Mouse (Mus musculus) limb, embryonic 10.5 days (tissue): ENCODE data around the gene Mrps18c. TPM values are rescaled to one million over a fixed set of nuclear protein-coding genes. Genes with fewer than 3 reads are reported as not detected.

Experiments
- DNase-seq: peaks from one replicate; pipeline ENCODE4 v3.0.0-alpha.2; 2017; ENCODE audit warnings: low spot score
- H3K27ac ChIP-seq: fragments of 300-500 bp; sonication (generic); 2 replicates; pipeline ENCODE4 v1.5.1; 2016; ENCODE audit warnings: mild to moderate bottlenecking
- H3K27me3 ChIP-seq: fragments of 300-500 bp; sonication (generic); 2 replicates; pipeline ENCODE4 v1.6.1; 2016; ENCODE audit warnings: low read depth, mild to moderate bottlenecking; ENCODE audit not compliant: poor library complexity, severe bottlenecking
- H3K36me3 ChIP-seq: fragments of 300-500 bp; sonication (generic); 2 replicates; pipeline ENCODE4 v1.6.1; 2016; ENCODE audit warnings: mild to moderate bottlenecking, moderate library complexity
- H3K4me1 ChIP-seq: fragments of 300-500 bp; sonication (generic); 2 replicates; pipeline ENCODE4 v1.6.1; 2016
- H3K4me3 ChIP-seq: fragments of 300-500 bp; sonication (generic); 2 replicates; pipeline ENCODE4 v1.5.1; 2016; ENCODE audit warnings: mild to moderate bottlenecking, moderate library complexity
- H3K9me3 ChIP-seq: fragments of 300-500 bp; sonication (generic); replicated peaks from 2 replicates; pipeline ENCODE4 v1.6.1; 2016; ENCODE audit warnings: mild to moderate bottlenecking
- WGBS: fragments of 180-500 bp; shearing (Covaris S2); methylation state at CpG from one replicate; pipeline ENCODE4 v1.1.7; 2016; 5-methylcytosine and 5-hydroxymethylcytosine counted together
- polyA plus RNA-seq: library from polyadenylated mRNA; unstranded; fragments of >200 nt; fragmentation: Nextera tagmentation; extraction: Ambion mirVana; gene quantifications from 2 replicates; pipeline ENCODE4 v1.2.1, GENCODE M21; 2016

Gene Mrps18c
- polyA plus RNA-seq, 1 experiment from 2014 or later, result 204 TPM

DNA sequence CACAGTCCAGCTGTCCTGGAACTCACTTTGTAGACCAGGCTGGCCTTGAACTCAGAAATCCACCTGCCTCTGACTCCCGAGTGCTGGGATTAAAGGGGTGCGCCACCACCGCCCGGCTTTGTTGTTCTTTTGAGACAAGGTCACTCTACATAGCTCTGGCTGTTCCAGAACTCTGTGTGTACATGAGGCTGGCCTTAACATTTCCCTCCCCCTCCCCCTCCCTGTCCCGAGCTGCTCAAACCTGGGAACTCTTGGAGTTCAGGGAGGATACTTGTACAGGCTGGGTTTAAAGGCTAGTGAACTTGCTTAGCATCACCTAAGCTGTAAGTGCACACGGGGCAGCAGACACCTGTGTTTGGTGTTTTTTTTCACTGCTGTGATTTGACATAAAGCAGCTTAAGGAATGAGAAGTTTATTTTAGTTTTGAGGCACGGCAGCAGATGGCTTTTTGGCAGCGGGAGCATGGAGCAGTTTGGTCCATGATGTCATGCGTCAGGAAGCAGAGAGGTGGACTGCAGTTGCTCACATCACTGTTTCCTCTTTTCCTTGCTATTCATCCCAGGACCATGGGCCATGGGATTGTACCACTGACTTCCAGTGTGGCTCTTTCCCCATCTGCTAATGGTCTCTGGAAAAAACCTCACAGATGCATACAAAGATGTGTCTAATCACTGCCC lies 37.6 kb downstream of the Mrps18c start:
- no peaks in the 10 kb centered on the region for H3K36me3 ChIP-seq
- DNase-seq, result no peak
- no peaks in the 10 kb centered on the region for H3K27me3 ChIP-seq
- 80% methylated on average over 9 of the region's 9 CpGs for whole genome bisulfite sequencing
- H3K4me3 ChIP-seq, result no peak overlapping the region
- H3K9me3 ChIP-seq, result no peaks in the 10 kb centered on the region
- no peaks in the 10 kb centered on the region for H3K4me1 ChIP-seq
- H3K27ac ChIP-seq, result no peak overlapping the region

- 85% methylated on average over 7 of the region's 7 CpGs for WGBS
- Histone ChIP-seq H3K27me3 (no peaks in the 10 kb centered on the region; the same call in 1 of the 2 replicates), H3K9me3 (no peaks in the 10 kb centered on the region), H3K27ac (no peak overlapping the region), H3K36me3 (no peaks in the 10 kb centered on the region), H3K4me3 (no peak overlapping the region), H3K4me1 (no peaks in the 10 kb centered on the region)
- no peak for DNase-seq
Observed at GRCm38 (mm10) chr5:100837907-100838306, 39.5 kb downstream of the Mrps18c start.

- Histone ChIP-seq H3K27me3 (peaks cover 60% of the 10 kb centered on the region), H3K27ac (no peak overlapping the region), H3K4me3 (no peak overlapping the region), H3K4me1 (peaks cover 24% of the 10 kb centered on the region), H3K36me3 (no peaks in the 10 kb centered on the region), H3K9me3 (no peaks in the 10 kb centered on the region)
- DNase-seq, result no peak
- WGBS, result 72% methylated on average over 3 of the region's 3 CpGs
Observed at GRCm38 (mm10) chr5:100844485-100844884, 46.1 kb downstream of the Mrps18c start.

DNA sequence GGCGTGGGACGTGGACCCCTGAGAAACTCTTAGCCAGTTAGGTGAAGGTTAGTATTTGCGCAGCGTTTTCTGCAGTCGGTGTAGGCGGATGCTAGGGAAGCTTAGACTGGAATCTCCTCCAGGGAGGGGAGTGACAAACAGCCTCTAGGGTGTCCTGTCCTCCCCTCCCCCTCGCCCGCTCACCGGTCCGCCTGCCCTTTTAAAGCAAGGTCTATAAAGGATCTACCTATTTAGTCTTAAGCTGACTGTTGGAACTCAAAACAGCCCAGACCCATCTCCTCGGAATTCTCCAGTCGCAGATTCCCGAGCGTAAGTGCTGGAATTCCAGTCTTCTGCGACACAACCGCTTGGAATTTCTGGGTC lies 47.0 kb downstream of the Mrps18c start, which contains the start of gene Gpat3:
TSS of gene Gpat3 (plus strand) at position 229 of the 363 bp plus-strand sequence.
- H3K4me3 ChIP-seq, result peak within 1 kb of the TSS; percentile 73
- H3K9me3 ChIP-seq, result no peaks in the 10 kb centered on the region
- peaks cover 24% of the 10 kb centered on the region for H3K4me1 ChIP-seq
- peak within 1 kb of the TSS; percentile 69; the same call in 1 of the 2 replicates for H3K27ac ChIP-seq
- DNase-seq, result peak; percentile 68
- H3K27me3 ChIP-seq, result peaks cover 60% of the 10 kb centered on the region
- H3K36me3 ChIP-seq, result no peaks in the 10 kb centered on the region
- WGBS, result under 1% methylated on average over 16 of the region's 16 CpGs

- Histone ChIP-seq H3K27ac (peak overlapping the region; percentile 69; the same call in 1 of the 2 replicates), H3K4me1 (peaks cover 24% of the 10 kb centered on the region), H3K9me3 (no peaks in the 10 kb centered on the region), H3K36me3 (no peaks in the 10 kb centered on the region), H3K4me3 (peak overlapping the region; percentile 73), H3K27me3 (peaks cover 60% of the 10 kb centered on the region)
- DNase-seq, result peak; percentile 74
- WGBS, result under 1% methylated on average over 52 of the region's 52 CpGs
Observed at GRCm38 (mm10) chr5:100845848-100846598, 47.6 kb downstream of the Mrps18c start.

- Histone ChIP-seq H3K36me3 (no peaks in the 10 kb centered on the region), H3K27ac (peak overlapping the region; percentile 69; the same call in 1 of the 2 replicates), H3K9me3 (no peaks in the 10 kb centered on the region), H3K27me3 (peaks cover 60% of the 10 kb centered on the region), H3K4me3 (peak overlapping the region; percentile 73), H3K4me1 (peaks cover 24% of the 10 kb centered on the region)
- WGBS, result under 1% methylated on average over 22 of the region's 22 CpGs
- DNase-seq, result no peak
Observed at GRCm38 (mm10) chr5:100846599-100846920, 48.1 kb downstream of the Mrps18c start.

GRCm38 (mm10) chr5:100847143-100847542 lies 48.7 kb downstream of the Mrps18c start:
- no peak overlapping the region for H3K27ac ChIP-seq
- DNase-seq, result no peak
- no peaks in the 10 kb centered on the region for H3K36me3 ChIP-seq
- peaks cover 24% of the 10 kb centered on the region for H3K4me1 ChIP-seq
- H3K27me3 ChIP-seq, result peaks cover 60% of the 10 kb centered on the region
- H3K9me3 ChIP-seq, result no peaks in the 10 kb centered on the region
- 3% methylated on average over 2 of the region's 2 CpGs for WGBS
- no peak overlapping the region; the same call in 1 of the 2 replicates for H3K4me3 ChIP-seq

DNA sequence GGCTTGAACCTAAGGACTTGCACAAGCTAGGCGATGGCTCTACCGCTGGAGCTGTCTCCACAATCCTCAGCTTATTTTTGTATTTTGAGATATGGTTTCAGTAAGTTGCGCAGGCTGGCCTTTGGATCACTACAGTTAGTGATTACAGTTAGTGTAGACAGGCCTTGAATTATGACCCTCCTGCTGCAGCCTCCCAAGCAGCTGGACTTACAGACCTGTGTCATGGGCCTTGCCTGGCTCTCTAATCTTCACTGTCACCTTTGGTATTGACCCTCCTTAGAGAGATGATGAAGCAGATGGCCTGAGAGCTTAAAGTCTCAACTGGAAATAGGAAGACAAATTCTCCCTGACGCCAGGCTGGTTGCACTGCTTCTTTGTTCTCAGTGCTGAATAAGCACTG lies 55.5 kb downstream of the Mrps18c start:
- Histone ChIP-seq H3K4me1 (no peaks in the 10 kb centered on the region), H3K4me3 (no peak overlapping the region), H3K9me3 (no peaks in the 10 kb centered on the region), H3K36me3 (no peaks in the 10 kb centered on the region), H3K27me3 (peaks cover under 1% of the 10 kb centered on the region), H3K27ac (no peak overlapping the region)
- 91% methylated on average over 4 of the region's 4 CpGs for WGBS
- no peak for DNase-seq

Other genes with a start within 250 kb of the Mrps18c start
- gene Plac8, start 226.4 kb upstream of the Mrps18c start, polyA plus RNA-seq, result 2.2 and 2.7 TPM in 2 replicates
- gene Coq2, start 123.5 kb upstream of the Mrps18c start, polyA plus RNA-seq, result 60.5 and 69.0 TPM in 2 replicates
- gene Hpse, start 78.9 kb upstream of the Mrps18c start, polyA plus RNA-seq, result 0.64 and 2.3 TPM in 2 replicates
- gene Helq, start within 50 bp of the Mrps18c start, polyA plus RNA-seq, result 21.8 and 28.8 TPM in 2 replicates
- 32.1 and 32.3 TPM in 2 replicates for gene Abraxas1, start 22.3 kb downstream of the Mrps18c start, polyA plus RNA-seq
- 0.59 and 0.61 TPM in 2 replicates for gene Gpat3, start 47.1 kb downstream of the Mrps18c start, polyA plus RNA-seq